Mouse (Mus musculus): ENCODE measurements at regions not wholly inside any gene's neighbourhood (a gene's known extent, or its start where the extent isn't known, plus 50 kb on each side); places are given as distances from the start of the nearest gene placed in this dataset.
A peak's percentile ranks its signal among the peaks of the same experiment; 100 is the strongest.

DNA sequence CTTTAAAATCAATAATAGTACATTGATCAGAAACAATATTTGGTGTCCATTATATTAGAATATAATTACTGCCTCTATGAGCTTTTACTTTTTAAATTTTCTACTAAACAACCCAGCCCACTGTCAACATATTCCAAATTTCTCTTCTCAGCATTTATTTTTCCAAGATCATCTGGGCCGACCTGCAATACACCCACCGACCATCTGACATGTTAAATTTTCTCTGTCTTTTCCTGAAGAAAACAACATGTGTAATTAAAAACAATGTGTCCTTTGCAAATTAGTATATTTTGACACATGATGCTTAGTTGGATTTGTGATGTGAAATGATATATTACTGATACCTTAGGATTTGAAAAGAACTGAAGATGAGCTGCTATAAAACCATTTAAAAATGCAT, 1238.8 kb downstream of the Sis start:
- no peak for ATAC-seq (ENCODE audit: low TSS enrichment)

DNA sequence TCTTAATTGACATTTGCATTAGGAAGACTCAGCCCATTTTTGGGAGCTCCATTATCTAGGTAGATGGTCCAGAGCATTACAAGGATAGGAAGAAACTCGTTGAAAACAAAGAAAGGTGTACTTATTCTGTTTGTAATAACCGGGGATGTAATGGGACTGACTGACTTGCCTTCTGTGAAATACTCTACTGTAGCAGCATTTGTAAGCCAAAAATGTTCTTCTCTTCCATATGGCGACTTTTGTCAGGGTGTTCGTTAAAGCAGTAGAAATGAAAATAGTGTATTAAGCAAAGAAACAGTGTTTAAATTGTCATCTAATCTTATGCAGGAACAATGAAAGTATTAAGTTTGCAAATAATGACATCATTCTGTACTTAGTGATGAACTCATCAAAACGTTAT, 1265.3 kb downstream of the Sis start:
- ATAC-seq (ENCODE audit: low TSS enrichment), result peak; percentile 83

All from frontal cortex, adult (tissue).